Mouse (Mus musculus): Measurements from ENCODE around the gene Gli3. TPM values are rescaled to one million over a fixed set of nuclear protein-coding genes. Genes with fewer than 3 reads are reported as not detected.

Gli3 gene
- total and polyA plus RNA-seq, 2 experiments from 2014 or later: 3.4 to 6.4 TPM

DNA sequence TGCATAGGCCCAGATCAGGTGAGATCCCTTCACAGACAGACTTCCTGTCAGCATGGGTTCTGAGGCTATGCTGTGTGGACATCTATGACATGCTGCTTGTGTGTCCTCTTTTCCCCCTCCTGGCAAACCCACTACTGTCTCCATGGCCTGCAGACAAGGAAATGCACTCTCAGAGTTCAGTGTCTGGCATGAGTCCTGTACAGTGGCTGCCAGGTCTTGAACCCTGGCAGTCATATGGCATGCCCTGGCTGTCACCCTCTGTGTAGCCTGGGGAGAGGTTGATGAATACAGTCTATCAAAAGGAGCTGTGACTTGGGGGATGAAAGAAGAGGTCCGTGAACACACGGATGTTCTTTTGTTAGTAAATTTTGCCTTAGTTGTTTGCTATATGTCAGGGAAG lies 57.3 kb downstream of the Gli3 start:
- WGBS: 36% methylated on average over 2 of the region's 2 CpGs

DNA sequence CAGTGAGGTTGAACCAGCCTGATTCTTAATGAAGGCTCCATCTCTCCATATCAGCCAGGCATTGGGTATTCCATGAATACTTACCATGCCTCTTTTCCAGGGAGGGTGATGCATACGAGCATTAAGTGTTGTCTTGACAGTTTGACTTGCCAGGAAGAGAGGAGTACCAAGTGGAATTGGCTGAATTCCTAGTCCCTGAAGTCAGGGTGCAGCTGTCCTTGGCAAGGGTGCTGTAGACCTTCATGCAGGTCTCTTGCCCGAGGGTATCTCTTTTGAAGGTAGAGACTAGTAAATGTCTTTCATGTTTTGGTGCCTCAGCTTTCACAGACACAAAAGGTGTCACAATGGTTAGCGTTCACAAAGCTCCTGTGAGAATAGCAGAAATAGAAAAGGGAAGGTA lies 59.1 kb downstream of the Gli3 start:
- no peaks in the 10 kb centered on the region for H3K9me3 ChIP-seq (ENCODE audit: low read length)
- no peak overlapping the region for H3K27ac ChIP-seq (ENCODE audit: low read depth, low read length)
- ATAC-seq: no peak
- no peak overlapping the region for H3K9ac ChIP-seq
- no peaks in the 10 kb centered on the region for H3K27me3 ChIP-seq (ENCODE audit: insufficient read depth, low read length)
- no peak for TF ChIP-seq CTCF (IDR thresholded peaks at IDR 0.05; ENCODE audit: low read depth)
- H3K4me3 ChIP-seq (ENCODE audit: low read depth, low read length): no peak overlapping the region
- no peak for DNase-seq
- WGBS: 56% methylated on average over 3 of the region's 3 CpGs
- no peak overlapping the region for H3K4me2 ChIP-seq (ENCODE audit: low read depth)
- H3K4me1 ChIP-seq (ENCODE audit: insufficient read depth): no peaks in the 10 kb centered on the region
- no peaks in the 10 kb centered on the region for H3K36me3 ChIP-seq (ENCODE audit: insufficient read depth)

More for the DNA sequence above, 57.3 kb downstream of the Gli3 start:
- Histone ChIP-seq H3K4me3 (ENCODE audit: low read depth, low read length) (no peak overlapping the region), H3K27ac (ENCODE audit: low read depth, low read length) (no peak overlapping the region), H3K27me3 (ENCODE audit: insufficient read depth, low read length) (no peaks in the 10 kb centered on the region), H3K4me2 (ENCODE audit: low read depth) (no peak overlapping the region), H3K36me3 (ENCODE audit: insufficient read depth) (no peaks in the 10 kb centered on the region), H3K9ac (no peak overlapping the region), H3K4me1 (ENCODE audit: insufficient read depth) (no peaks in the 10 kb centered on the region), H3K9me3 (ENCODE audit: low read length) (no peaks in the 10 kb centered on the region)
- DNase-seq: no peak
- ATAC-seq: 0 out of 2 replicates have a peak, but pooled peaks have one; percentile 42
- TF ChIP-seq CTCF (IDR thresholded peaks at IDR 0.05; ENCODE audit: low read depth): no peak

GRCm38 (mm10) chr13:15524208-15524607 lies 61.2 kb downstream of the Gli3 start:
- no peak for TF ChIP-seq CTCF (IDR thresholded peaks at IDR 0.05; ENCODE audit: low read depth)
- no peak overlapping the region for H3K4me3 ChIP-seq (ENCODE audit: low read depth, low read length)
- no peaks in the 10 kb centered on the region for H3K27me3 ChIP-seq (ENCODE audit: insufficient read depth, low read length)
- DNase-seq (no peak), ATAC-seq (peak; percentile 55)
- no peaks in the 10 kb centered on the region for H3K36me3 ChIP-seq (ENCODE audit: insufficient read depth)
- no peaks in the 10 kb centered on the region for H3K9me3 ChIP-seq (ENCODE audit: low read length)
- no peak overlapping the region for H3K4me2 ChIP-seq (ENCODE audit: low read depth)
- H3K27ac ChIP-seq (ENCODE audit: low read depth, low read length): no peak overlapping the region
- WGBS: 65% methylated on average over 8 of the region's 8 CpGs
- no peak overlapping the region for H3K9ac ChIP-seq
- H3K4me1 ChIP-seq (ENCODE audit: insufficient read depth): no peaks in the 10 kb centered on the region

- Histone ChIP-seq H3K4me3 (ENCODE audit: low read depth, low read length) (no peak overlapping the region), H3K9ac (no peak overlapping the region), H3K27me3 (ENCODE audit: insufficient read depth, low read length) (no peaks in the 10 kb centered on the region), H3K36me3 (ENCODE audit: insufficient read depth) (no peaks in the 10 kb centered on the region), H3K4me2 (ENCODE audit: low read depth) (no peak overlapping the region), H3K9me3 (ENCODE audit: low read length) (no peaks in the 10 kb centered on the region), H3K27ac (ENCODE audit: low read depth, low read length) (no peak overlapping the region), H3K4me1 (ENCODE audit: insufficient read depth) (no peaks in the 10 kb centered on the region)
- 94% methylated on average over 4 of the region's 4 CpGs for WGBS
- TF ChIP-seq CTCF (IDR thresholded peaks at IDR 0.05; ENCODE audit: low read depth): no peak
- no peak for DNase-seq
- no peak for ATAC-seq
Observed at GRCm38 (mm10) chr13:15526691-15527090, 63.7 kb downstream of the Gli3 start.

- H3K36me3 ChIP-seq (ENCODE audit: insufficient read depth): no peaks in the 10 kb centered on the region
- ATAC-seq (no peak), DNase-seq (no peak)
- H3K4me2 ChIP-seq (ENCODE audit: low read depth): no peak overlapping the region
- TF ChIP-seq CTCF (IDR thresholded peaks at IDR 0.05; ENCODE audit: low read depth): no peak
- no peak overlapping the region for H3K27ac ChIP-seq (ENCODE audit: low read depth, low read length)
- H3K4me1 ChIP-seq (ENCODE audit: insufficient read depth): no peaks in the 10 kb centered on the region
- WGBS: 62% methylated on average over 3 of the region's 3 CpGs
- H3K27me3 ChIP-seq (ENCODE audit: insufficient read depth, low read length): no peaks in the 10 kb centered on the region
- no peak overlapping the region for H3K9ac ChIP-seq
- no peak overlapping the region for H3K4me3 ChIP-seq (ENCODE audit: low read depth, low read length)
- no peaks in the 10 kb centered on the region for H3K9me3 ChIP-seq (ENCODE audit: low read length)
Observed at GRCm38 (mm10) chr13:15531568-15531967, 68.5 kb downstream of the Gli3 start.

DNA sequence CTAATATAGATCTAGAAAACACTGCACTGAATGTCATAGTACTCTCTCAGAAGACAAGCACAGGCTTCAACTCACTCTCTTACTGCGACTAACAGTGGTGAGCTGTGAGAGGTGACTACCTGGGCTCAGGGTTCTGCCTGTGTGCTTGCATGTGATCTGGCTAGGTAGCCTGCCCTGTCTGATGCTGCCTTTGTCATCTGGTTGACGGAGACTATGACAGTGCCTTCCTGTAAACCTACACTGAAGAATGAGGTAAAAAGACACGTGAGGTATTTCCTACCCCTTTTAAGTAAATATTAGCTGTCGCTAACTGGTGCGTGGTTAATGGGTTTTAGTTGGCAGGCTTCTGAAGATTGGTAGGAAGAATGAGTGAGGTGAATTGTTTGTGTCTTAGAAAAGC lies 74.2 kb downstream of the Gli3 start:
- Histone ChIP-seq H3K27me3 (ENCODE audit: insufficient read depth, low read length) (no peaks in the 10 kb centered on the region), H3K27ac (ENCODE audit: low read depth, low read length) (no peak overlapping the region), H3K4me1 (ENCODE audit: insufficient read depth) (no peaks in the 10 kb centered on the region), H3K4me2 (ENCODE audit: low read depth) (no peak overlapping the region), H3K4me3 (ENCODE audit: low read depth, low read length) (no peak overlapping the region), H3K9ac (no peak overlapping the region), H3K36me3 (ENCODE audit: insufficient read depth) (no peaks in the 10 kb centered on the region), H3K9me3 (ENCODE audit: low read length) (no peaks in the 10 kb centered on the region)
- 29% methylated on average over 5 of the region's 5 CpGs for WGBS
- no peak for TF ChIP-seq CTCF (IDR thresholded peaks at IDR 0.05; ENCODE audit: low read depth)
- ATAC-seq (no peak), DNase-seq (no peak)

DNA sequence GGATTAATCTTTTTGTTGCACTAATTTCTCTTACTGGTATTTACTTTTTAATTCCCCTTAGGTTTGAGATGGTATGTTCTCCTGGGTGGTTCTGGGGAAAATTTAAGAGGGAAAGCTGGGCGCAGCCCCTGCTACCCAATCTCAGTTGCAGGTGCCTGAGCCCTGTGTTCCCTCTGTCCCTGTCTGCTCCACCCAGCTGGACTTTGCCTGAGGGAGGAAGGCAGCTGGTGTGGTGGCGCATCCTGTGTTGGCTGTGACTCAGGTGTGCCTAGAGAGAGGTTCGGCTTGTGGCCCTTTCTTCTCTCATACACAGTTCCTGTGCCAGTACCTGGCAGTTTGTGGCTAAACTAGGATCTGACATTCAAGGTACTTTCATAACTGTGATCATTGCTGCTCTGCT lies 74.6 kb downstream of the Gli3 start:
- Histone ChIP-seq H3K27me3 (ENCODE audit: insufficient read depth, low read length) (no peaks in the 10 kb centered on the region), H3K4me3 (ENCODE audit: low read depth, low read length) (no peak overlapping the region), H3K9ac (no peak overlapping the region), H3K27ac (ENCODE audit: low read depth, low read length) (no peak overlapping the region), H3K4me1 (ENCODE audit: insufficient read depth) (no peaks in the 10 kb centered on the region), H3K9me3 (ENCODE audit: low read length) (no peaks in the 10 kb centered on the region), H3K36me3 (ENCODE audit: insufficient read depth) (no peaks in the 10 kb centered on the region), H3K4me2 (ENCODE audit: low read depth) (no peak overlapping the region)
- ATAC-seq: no peak
- DNase-seq: no peak
- WGBS: 50% methylated on average over 3 of the region's 3 CpGs
- TF ChIP-seq CTCF (IDR thresholded peaks at IDR 0.05; ENCODE audit: low read depth): no peak

DNA sequence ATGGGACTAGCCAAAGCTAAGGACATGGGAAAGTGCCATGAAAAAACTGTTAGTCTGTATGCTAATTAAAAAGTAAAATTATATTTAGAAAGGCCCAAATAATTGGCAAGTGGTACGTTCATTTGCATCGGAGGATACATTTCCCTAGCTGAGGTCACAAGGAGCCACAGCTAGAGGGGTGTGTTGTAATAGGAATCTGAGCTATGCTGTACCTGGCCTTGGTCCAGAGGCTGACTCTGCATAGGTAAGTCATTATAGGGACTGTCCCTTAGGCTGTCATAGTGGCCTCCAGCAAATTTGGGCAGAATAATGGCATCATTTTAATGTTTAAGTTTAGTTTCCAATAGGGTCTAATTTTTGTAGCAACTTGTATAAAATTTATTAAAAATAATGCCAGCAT lies 75.4 kb downstream of the Gli3 start:
- H3K9me3 ChIP-seq (ENCODE audit: low read length): no peaks in the 10 kb centered on the region
- H3K27ac ChIP-seq (ENCODE audit: low read depth, low read length): no peak overlapping the region
- no peak for ATAC-seq
- no peaks in the 10 kb centered on the region for H3K27me3 ChIP-seq (ENCODE audit: insufficient read depth, low read length)
- no peaks in the 10 kb centered on the region for H3K4me1 ChIP-seq (ENCODE audit: insufficient read depth)
- DNase-seq: no peak
- no peak overlapping the region for H3K4me2 ChIP-seq (ENCODE audit: low read depth)
- H3K4me3 ChIP-seq (ENCODE audit: low read depth, low read length): no peak overlapping the region
- WGBS: 44% methylated on average over 2 of the region's 2 CpGs
- no peak overlapping the region for H3K9ac ChIP-seq
- no peak for TF ChIP-seq CTCF (IDR thresholded peaks at IDR 0.05; ENCODE audit: low read depth)
- no peaks in the 10 kb centered on the region for H3K36me3 ChIP-seq (ENCODE audit: insufficient read depth)

All from forebrain, postnatal 0 days (tissue).